Mouse (Mus musculus): ENCODE results near the gene Fsip1. TPM values are rescaled to one million over a fixed set of nuclear protein-coding genes. Genes with fewer than 3 reads are reported as not detected.
A peak's percentile ranks its signal among the peaks of the same experiment; 100 is the strongest.

The Fsip1 gene
- total and polyA plus RNA-seq, 2 experiments from 2014 or later: 0.58 to 3.7 TPM

DNA sequence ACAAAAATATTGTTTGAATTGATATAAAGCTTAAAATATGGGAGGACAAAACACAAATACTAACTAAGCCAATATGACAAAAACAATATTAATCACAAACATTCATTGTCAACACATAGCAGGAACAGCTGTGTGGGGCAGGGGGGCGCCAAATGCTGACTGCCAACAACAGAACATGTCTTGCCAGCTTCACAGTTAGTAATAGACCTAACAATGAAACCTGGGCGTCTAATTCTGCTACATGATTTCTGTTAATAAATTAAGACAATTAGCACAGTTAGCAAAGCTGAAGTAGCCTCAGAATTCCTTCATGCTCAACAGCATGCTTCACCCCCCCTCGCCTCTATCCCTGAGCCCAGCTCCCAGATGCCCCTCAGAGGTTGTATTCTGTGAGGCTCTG lies 21.2 kb downstream of the Fsip1 start:
- Histone ChIP-seq H3K4me2 (ENCODE audit: low read depth, low read length) (no peak overlapping the region), H3K27me3 (ENCODE audit: insufficient read depth, low read length) (no peaks in the 10 kb centered on the region), H3K27ac (no peak overlapping the region), H3K4me3 (ENCODE audit: low read length) (no peak overlapping the region), H3K36me3 (ENCODE audit: insufficient read depth, low read length) (no peaks in the 10 kb centered on the region), H3K9me3 (ENCODE audit: low read length) (no peaks in the 10 kb centered on the region), H3K4me1 (ENCODE audit: insufficient read depth, low read length) (no peaks in the 10 kb centered on the region), H3K9ac (replicated peaks; ENCODE audit: low read length) (no peak overlapping the region)
- no peak for TF ChIP-seq CTCF (IDR thresholded peaks at IDR 0.05; ENCODE audit: low read depth)
- 47% methylated on average over 3 of the region's 3 CpGs for WGBS
- DNase-seq (ENCODE audit: low spot score) (peak; percentile 56), ATAC-seq (no peak)

DNA sequence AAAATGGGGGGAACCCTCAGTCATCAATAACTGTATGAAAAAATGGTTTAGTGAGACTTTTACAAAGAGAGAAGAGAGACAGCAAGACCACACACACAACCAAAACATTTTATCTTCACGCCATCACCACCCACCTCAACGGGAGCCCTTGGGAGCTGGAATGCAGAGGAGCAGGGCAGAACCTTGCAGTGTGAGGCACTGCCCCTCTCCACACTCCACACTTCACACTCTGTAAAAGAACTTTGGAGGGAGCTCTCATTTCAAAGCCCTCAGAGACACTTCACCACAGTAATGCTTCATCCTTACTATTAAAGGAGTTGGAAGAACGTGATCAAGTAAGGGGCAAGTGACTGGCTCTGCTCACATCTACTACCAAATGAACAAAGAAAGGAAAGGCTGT lies 26.2 kb downstream of the Fsip1 start:
- Histone ChIP-seq H3K4me3 (ENCODE audit: low read length) (no peak overlapping the region), H3K9ac (replicated peaks; ENCODE audit: low read length) (no peak overlapping the region), H3K36me3 (ENCODE audit: insufficient read depth, low read length) (no peaks in the 10 kb centered on the region), H3K27me3 (ENCODE audit: insufficient read depth, low read length) (no peaks in the 10 kb centered on the region), H3K4me2 (ENCODE audit: low read depth, low read length) (no peak overlapping the region), H3K9me3 (ENCODE audit: low read length) (no peaks in the 10 kb centered on the region), H3K27ac (no peak overlapping the region), H3K4me1 (ENCODE audit: insufficient read depth, low read length) (no peaks in the 10 kb centered on the region)
- WGBS: 79% methylated on average over 3 of the region's 3 CpGs
- no peak for TF ChIP-seq CTCF (IDR thresholded peaks at IDR 0.05; ENCODE audit: low read depth)
- no peak for DNase-seq (ENCODE audit: low spot score)
- ATAC-seq: no peak

- no peaks in the 10 kb centered on the region for H3K4me1 ChIP-seq (ENCODE audit: insufficient read depth, low read length)
- H3K4me2 ChIP-seq (ENCODE audit: low read depth, low read length): no peak overlapping the region
- no peaks in the 10 kb centered on the region for H3K27me3 ChIP-seq (ENCODE audit: insufficient read depth, low read length)
- H3K36me3 ChIP-seq (ENCODE audit: insufficient read depth, low read length): no peaks in the 10 kb centered on the region
- no peak overlapping the region for H3K27ac ChIP-seq
- ATAC-seq (no peak), DNase-seq (ENCODE audit: low spot score) (no peak)
- 66% methylated on average over 4 of the region's 4 CpGs for WGBS
- H3K9ac ChIP-seq (replicated peaks; ENCODE audit: low read length): no peak overlapping the region
- H3K9me3 ChIP-seq (ENCODE audit: low read length): no peaks in the 10 kb centered on the region
- H3K4me3 ChIP-seq (ENCODE audit: low read length): no peak overlapping the region
- TF ChIP-seq CTCF (IDR thresholded peaks at IDR 0.05; ENCODE audit: low read depth): peak; percentile 21; the same call in 1 of the 2 replicates
Observed at GRCm38 (mm10) chr2:118228486-118229079, 28.2 kb downstream of the Fsip1 start.

GRCm38 (mm10) chr2:118225316-118226041 lies 31.3 kb downstream of the Fsip1 start:
- no peak for DNase-seq (ENCODE audit: low spot score)
- Histone ChIP-seq H3K27ac (no peak overlapping the region), H3K9me3 (ENCODE audit: low read length) (no peaks in the 10 kb centered on the region), H3K4me1 (ENCODE audit: insufficient read depth, low read length) (no peaks in the 10 kb centered on the region), H3K4me3 (ENCODE audit: low read length) (no peak overlapping the region), H3K36me3 (ENCODE audit: insufficient read depth, low read length) (no peaks in the 10 kb centered on the region), H3K9ac (replicated peaks; ENCODE audit: low read length) (no peak overlapping the region), H3K4me2 (ENCODE audit: low read depth, low read length) (no peak overlapping the region), H3K27me3 (ENCODE audit: insufficient read depth, low read length) (no peaks in the 10 kb centered on the region)
- WGBS: 78% methylated on average over 10 of the region's 10 CpGs
- ATAC-seq: no peak
- TF ChIP-seq CTCF (IDR thresholded peaks at IDR 0.05; ENCODE audit: low read depth): no peak

DNA sequence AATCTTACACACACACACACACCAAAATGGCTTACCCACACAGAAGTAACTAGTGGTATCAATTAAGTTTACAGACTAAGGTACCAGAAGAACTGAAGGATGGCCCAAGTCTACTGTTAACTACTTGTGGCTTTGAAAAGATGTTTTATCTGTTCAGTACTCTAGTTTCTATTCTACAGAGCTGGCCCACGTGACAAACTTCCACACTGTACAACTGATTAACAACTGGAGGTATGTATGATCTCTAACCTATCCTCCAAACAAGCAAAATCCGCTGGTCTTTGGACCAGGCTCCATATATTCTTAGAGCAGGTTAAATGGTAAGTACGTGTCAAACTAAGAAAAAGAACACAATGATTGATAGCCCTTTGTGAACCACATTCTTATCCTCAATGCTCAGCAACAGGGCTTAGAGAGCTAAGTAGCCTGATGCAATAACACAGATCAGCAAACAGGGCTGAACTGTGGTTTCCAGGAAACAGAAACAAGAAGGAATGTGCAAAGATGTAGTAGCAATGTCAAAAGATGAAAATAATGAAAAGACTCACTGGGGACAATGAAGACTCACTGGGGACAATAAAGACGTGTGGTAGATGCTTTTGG lies 38.7 kb downstream of the Fsip1 start:
- no peak for ATAC-seq
- no peaks in the 10 kb centered on the region for H3K4me1 ChIP-seq (ENCODE audit: insufficient read depth, low read length)
- no peak for TF ChIP-seq CTCF (IDR thresholded peaks at IDR 0.05; ENCODE audit: low read depth)
- no peak overlapping the region for H3K27ac ChIP-seq
- no peak overlapping the region for H3K9ac ChIP-seq (replicated peaks; ENCODE audit: low read length)
- DNase-seq (ENCODE audit: low spot score): no peak
- H3K4me2 ChIP-seq (ENCODE audit: low read depth, low read length): no peak overlapping the region
- H3K27me3 ChIP-seq (ENCODE audit: insufficient read depth, low read length): no peaks in the 10 kb centered on the region
- H3K9me3 ChIP-seq (ENCODE audit: low read length): no peaks in the 10 kb centered on the region
- 8% methylated on average over 4 of the region's 4 CpGs for WGBS
- no peaks in the 10 kb centered on the region for H3K36me3 ChIP-seq (ENCODE audit: insufficient read depth, low read length)
- H3K4me3 ChIP-seq (ENCODE audit: low read length): no peak overlapping the region

DNA sequence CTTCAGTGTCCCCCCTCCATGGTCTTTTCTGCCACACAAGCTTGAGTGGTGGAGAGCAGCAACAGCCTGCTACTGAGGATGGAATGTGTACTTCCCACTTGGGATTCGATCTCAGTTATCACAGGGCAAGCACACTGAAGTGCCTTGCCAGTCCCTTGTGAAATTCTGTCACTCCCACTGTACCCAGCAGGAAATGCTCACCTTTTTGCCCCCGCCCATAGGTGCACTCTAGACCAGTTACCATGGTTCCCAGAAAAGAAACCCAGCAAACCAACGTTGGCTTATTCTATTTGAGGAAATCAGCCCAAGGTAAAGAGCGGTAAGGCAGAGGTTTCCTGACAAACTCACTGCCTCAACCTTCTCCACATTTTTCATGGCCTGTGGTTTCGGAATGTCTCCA lies 47.1 kb downstream of the Fsip1 start:
- H3K36me3 ChIP-seq (ENCODE audit: insufficient read depth, low read length): no peaks in the 10 kb centered on the region
- H3K27me3 ChIP-seq (ENCODE audit: insufficient read depth, low read length): no peaks in the 10 kb centered on the region
- no peak overlapping the region for H3K4me3 ChIP-seq (ENCODE audit: low read length)
- WGBS: 84% methylated on average over 5 of the region's 5 CpGs
- no peaks in the 10 kb centered on the region for H3K9me3 ChIP-seq (ENCODE audit: low read length)
- 0 out of 2 replicates have a peak, but pooled peaks cover 5% of the 10 kb centered on the region for H3K4me1 ChIP-seq (ENCODE audit: insufficient read depth, low read length)
- no peak for TF ChIP-seq CTCF (IDR thresholded peaks at IDR 0.05; ENCODE audit: low read depth)
- H3K4me2 ChIP-seq (ENCODE audit: low read depth, low read length): no peak overlapping the region
- no peak overlapping the region for H3K27ac ChIP-seq
- no peak overlapping the region for H3K9ac ChIP-seq (replicated peaks; ENCODE audit: low read length)
- no peak for DNase-seq (ENCODE audit: low spot score)
- no peak for ATAC-seq

DNA sequence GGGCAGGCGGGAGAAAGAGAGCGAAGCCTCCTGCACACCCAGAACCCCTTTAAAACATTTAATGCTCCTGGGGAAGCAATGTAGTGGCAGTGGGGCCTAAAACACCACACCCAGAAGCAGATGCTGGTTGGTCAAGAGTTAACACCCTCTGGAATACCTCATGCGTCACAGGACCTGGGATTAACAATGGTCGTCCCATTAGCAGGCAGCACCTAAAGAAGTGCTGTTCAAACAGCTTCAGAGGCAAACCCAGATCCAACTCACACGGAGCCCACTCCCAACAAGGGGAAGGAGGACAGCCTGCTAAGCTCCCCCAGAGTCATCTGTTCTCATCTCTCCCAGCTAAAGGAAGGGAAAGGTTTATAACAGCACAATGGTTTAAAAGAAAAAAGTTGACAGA lies 48.1 kb downstream of the Fsip1 start:
- WGBS: 56% methylated on average over 5 of the region's 5 CpGs
- Histone ChIP-seq H3K36me3 (ENCODE audit: insufficient read depth, low read length) (no peaks in the 10 kb centered on the region), H3K4me2 (ENCODE audit: low read depth, low read length) (no peak overlapping the region), H3K4me3 (ENCODE audit: low read length) (no peak overlapping the region), H3K9me3 (ENCODE audit: low read length) (no peaks in the 10 kb centered on the region), H3K9ac (replicated peaks; ENCODE audit: low read length) (no peak overlapping the region), H3K4me1 (ENCODE audit: insufficient read depth, low read length) (peaks cover 14% of the 10 kb centered on the region), H3K27ac (no peak overlapping the region), H3K27me3 (ENCODE audit: insufficient read depth, low read length) (no peaks in the 10 kb centered on the region)
- TF ChIP-seq CTCF (IDR thresholded peaks at IDR 0.05; ENCODE audit: low read depth): no peak
- ATAC-seq (no peak), DNase-seq (ENCODE audit: low spot score) (no peak)
